8 mouse cellular contexts compared by ENCODE assay signal in the genomic region with DNA sequence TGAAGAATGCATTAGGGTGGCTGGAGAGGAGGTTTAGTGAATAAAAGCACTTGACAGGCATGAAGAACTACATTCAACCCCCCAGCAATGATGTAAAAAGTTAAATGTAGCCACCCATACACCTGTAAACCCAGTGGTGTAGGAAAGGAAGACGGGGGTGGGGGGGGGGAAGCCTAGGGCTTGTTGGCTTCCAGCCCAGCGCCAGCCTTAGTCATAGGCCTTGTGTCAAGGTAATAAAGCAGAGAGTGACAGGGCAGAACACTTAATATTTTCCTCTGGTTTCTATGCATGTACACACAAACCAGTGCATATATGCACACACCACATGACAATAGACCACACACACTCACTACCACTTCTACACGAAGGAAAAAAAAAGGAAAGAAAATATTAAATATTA.
"Had no signal": no experiment of that assay in that cellular context is flagged by ENCODE, and none has a peak within 500 bp of the region (broad histone marks: within the 10 kb centered on the region; RNA-seq: fewer than 3 reads in every experiment).

No protein-coding gene starts in this region.

- ATAC-seq: midbrain, embryonic 16.5 days had no signal

- DNase-seq: kidney, postnatal 10 days; left cerebral cortex, postnatal 4 days; lung, adult 18-20 months; right cerebral cortex, postnatal 14 days; thymus, postnatal 36 days had no signal

- H3K27me3 ChIP-seq: limb, embryonic 13.5 days; midbrain, embryonic 12.5 days had no signal
